Mouse (Mus musculus) kidney, adult 2 months (tissue): ENCODE data around the gene Rtn4rl1. TPM values are rescaled to one million over a fixed set of nuclear protein-coding genes. Genes with fewer than 3 reads are reported as not detected.

Experiments
- DNase-seq: peaks from one replicate; pipeline ENCODE4 v3.0.0; 2021
- H3K27ac ChIP-seq: fragments of 200-500 bp; 2 replicates; pipeline ENCODE4 v1.5.1; 2012; ENCODE audit warnings: low read depth, low read length, control low read depth, inconsistent platforms; ENCODE audit not compliant: insufficient read depth
- H3K27me3 ChIP-seq: fragments of 200-500 bp; replicated peaks from 2 replicates; pipeline ENCODE4 v1.6.1; 2012; ENCODE audit warnings: mild to moderate bottlenecking, moderate library complexity, low read length, inconsistent platforms; ENCODE audit not compliant: control insufficient read depth, insufficient read depth
- H3K36me3 ChIP-seq: fragments of 200-500 bp; 2 replicates; pipeline ENCODE4 v1.6.1; 2012; ENCODE audit warnings: mild to moderate bottlenecking, moderate library complexity, low read length, inconsistent platforms; ENCODE audit not compliant: control insufficient read depth, insufficient read depth
- H3K4me1 ChIP-seq: fragments of 200-500 bp; 2 replicates; pipeline ENCODE4 v1.6.1; 2011; ENCODE audit warnings: low read length; ENCODE audit not compliant: control insufficient read depth, insufficient read depth
- H3K4me3 ChIP-seq: fragments of 200-500 bp; 2 replicates; pipeline ENCODE4 v1.5.1; 2011; ENCODE audit warnings: mild to moderate bottlenecking, low read depth, low read length, control low read depth; ENCODE audit not compliant: insufficient read depth
- CTCF ChIP-seq: fragments of 200-500 bp; conservative IDR thresholded peaks from 2 replicates; pipeline ENCODE4 v1.5.1; 2011; ENCODE audit warnings: low read depth, mild to moderate bottlenecking, control low read depth, low read length, moderate library complexity, mixed read lengths; ENCODE audit not compliant: insufficient read depth, insufficient read length
- POLR2A ChIP-seq: fragments of 200-500 bp; IDR thresholded peaks from one replicate; pipeline ENCODE4 v1.6.1; 2011; ENCODE audit warnings: low read depth, low read length, control low read depth
- WGBS: fragments of 180-500 bp; shearing (Covaris S2); methylation state at CpG from one replicate; pipeline ENCODE4 v1.1.7; 2018; 5-methylcytosine and 5-hydroxymethylcytosine counted together
- polyA plus RNA-seq: library from polyadenylated mRNA; depleted of rRNA; stranded (reverse); fragments of >200 nt; gene quantifications from 2 replicates; pipeline ENCODE4 v1.2.3, GENCODE M21; 2012

Gene Rtn4rl1
- polyA plus RNA-seq, 1 experiment = 11.3 TPM

DNA sequence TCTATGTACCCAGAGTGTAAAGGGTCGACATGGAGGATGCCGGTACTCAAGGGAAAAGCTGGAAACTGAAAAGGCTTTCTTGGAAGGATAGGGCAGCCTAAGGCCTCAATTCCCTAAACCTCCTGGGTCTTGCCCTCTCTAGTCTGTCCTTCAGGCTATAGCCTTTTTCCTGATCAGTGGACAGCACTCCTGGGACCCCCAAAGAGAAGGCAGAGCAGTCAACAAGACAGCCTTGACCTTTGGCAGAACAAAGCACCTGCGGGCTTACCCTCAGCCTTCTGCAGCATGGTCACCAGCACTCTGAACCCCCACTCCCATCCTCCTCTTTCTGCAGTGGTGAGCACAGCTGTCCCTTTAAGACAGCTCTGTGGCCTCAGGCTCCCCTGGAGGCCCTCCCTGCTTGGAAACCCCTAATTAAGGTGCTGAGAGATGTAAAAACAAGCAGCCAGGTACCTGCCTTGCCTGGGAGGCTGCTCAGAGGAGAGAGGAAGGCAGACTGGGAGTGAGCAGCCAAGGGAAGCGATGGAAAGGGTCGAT lies 2.6 kb upstream of the Rtn4rl1 start, which contains the start of gene Dph1:
TSS of gene Dph1 (minus strand) at position 337 of the 537 bp plus-strand sequence.
- peak within 1 kb of the TSS; percentile 96 for H3K4me3 ChIP-seq
- H3K27me3 ChIP-seq = no peaks in the 10 kb centered on the region
- no peak for TF ChIP-seq CTCF
- TF ChIP-seq POLR2A = no peak
- H3K4me1 ChIP-seq = peaks cover 5% of the 10 kb centered on the region; the same call in 1 of the 2 replicates
- no peak for DNase-seq
- no peak within 1 kb of the TSS for H3K27ac ChIP-seq
- WGBS = 55% methylated on average over 5 of the region's 5 CpGs
- H3K36me3 ChIP-seq = no peaks in the 10 kb centered on the region

- no peak overlapping the region for H3K27ac ChIP-seq
- WGBS = 75% methylated on average over 6 of the region's 6 CpGs
- no peak for DNase-seq
- H3K4me3 ChIP-seq = no peak overlapping the region
- no peaks in the 10 kb centered on the region for H3K27me3 ChIP-seq
- TF ChIP-seq POLR2A = no peak
- no peak for TF ChIP-seq CTCF
- H3K36me3 ChIP-seq = no peaks in the 10 kb centered on the region
- H3K4me1 ChIP-seq = peaks cover 5% of the 10 kb centered on the region; the same call in 1 of the 2 replicates
Observed at GRCm38 (mm10) chr11:75191841-75192240, 1.7 kb upstream of the Rtn4rl1 start.

DNA sequence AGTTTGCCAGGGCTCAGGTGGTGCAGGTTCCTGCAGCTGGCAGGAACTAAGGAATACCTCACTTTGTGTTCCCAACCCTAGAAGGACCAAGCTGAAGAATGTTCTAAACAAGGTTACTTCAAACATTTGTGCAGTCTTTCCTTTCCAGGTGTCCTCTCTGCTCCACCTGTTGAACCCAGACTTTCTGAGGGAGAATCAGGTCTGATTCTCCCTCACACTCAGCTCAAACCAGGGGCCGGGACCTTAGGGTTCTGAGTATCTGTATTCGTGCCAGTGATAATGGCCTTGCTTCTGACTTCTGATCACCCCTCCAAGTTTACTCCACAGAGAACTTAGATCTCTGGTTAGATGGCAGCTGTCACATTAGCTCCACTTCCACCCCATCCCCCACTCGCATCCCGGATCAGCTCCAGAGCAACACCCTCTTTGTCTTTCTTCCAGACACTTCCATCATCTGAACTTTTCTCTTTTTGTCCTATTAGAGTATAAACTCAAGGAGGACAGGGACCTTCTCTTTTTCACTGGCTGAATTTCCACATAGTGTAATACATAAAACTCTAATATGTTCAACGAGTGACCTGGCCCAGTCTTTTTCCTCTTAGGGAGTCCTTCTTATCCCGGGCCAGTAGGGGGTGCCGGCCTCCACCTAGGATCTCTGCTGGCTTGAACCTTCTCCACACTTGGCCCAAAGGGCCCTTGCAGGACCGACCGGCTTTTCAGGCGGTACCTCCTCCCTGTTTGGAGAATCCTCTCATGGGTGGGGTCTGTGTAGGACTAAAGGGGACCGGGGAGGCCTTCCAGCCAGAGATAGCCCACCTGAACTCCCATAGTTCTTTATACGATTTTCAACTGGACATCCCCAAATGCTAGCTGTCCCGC lies 1.0 kb upstream of the Rtn4rl1 start:
- 26% methylated on average over 13 of the region's 13 CpGs for WGBS
- H3K36me3 ChIP-seq = no peaks in the 10 kb centered on the region
- no peaks in the 10 kb centered on the region for H3K27me3 ChIP-seq
- TF ChIP-seq CTCF (peak; percentile 84), POLR2A (no peak)
- peak overlapping the region; percentile 54 for H3K4me3 ChIP-seq
- H3K4me1 ChIP-seq = peaks cover 5% of the 10 kb centered on the region; the same call in 1 of the 2 replicates
- DNase-seq = peak; percentile 91
- H3K27ac ChIP-seq = no peak overlapping the region

GRCm38 (mm10) chr11:75194121-75194849 lies 702 bp downstream of the Rtn4rl1 start:
- peak; percentile 59 for DNase-seq
- H3K36me3 ChIP-seq = no peaks in the 10 kb centered on the region
- peak overlapping the region; percentile 54 for H3K4me3 ChIP-seq
- H3K4me1 ChIP-seq = peaks cover 5% of the 10 kb centered on the region; the same call in 1 of the 2 replicates
- WGBS = under 1% methylated on average over 52 of the region's 52 CpGs
- no peaks in the 10 kb centered on the region for H3K27me3 ChIP-seq
- no peak overlapping the region for H3K27ac ChIP-seq
- TF ChIP-seq POLR2A = no peak

DNA sequence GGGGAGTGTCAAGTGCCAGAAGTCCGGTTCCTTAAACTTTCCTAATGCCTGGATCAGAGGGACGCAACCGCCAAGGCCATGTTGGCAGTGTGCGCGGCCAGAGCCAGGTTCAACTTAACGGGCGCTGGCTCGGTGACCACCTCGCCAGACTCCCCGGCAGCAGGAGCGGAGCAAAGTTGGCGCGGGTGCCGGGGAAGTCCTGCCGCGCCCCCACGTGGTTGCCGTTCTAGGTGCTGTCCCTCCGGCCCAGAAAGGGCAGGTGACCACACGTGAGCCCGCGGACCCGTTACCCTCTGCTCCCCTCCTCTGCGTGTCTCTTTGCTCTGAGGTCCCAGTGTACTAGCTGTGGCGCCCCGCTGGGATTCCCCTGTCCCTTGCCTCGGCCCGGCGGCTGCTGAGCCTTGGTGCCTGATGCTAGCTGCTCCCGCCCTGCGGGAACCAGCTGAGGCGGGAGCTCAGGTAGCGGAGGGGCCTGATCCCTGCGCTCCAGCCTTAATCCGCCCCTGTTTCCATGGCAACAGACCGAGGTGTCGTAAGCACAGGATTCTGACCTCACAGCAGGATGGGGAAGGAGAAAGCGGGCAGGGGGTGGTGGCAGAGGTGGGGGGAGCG lies 1.4 kb downstream of the Rtn4rl1 start:
- 2% methylated on average over 39 of the region's 39 CpGs for WGBS

GRCm38 (mm10) chr11:75196131-75196530 lies 2.5 kb downstream of the Rtn4rl1 start:
- 89% methylated on average over 6 of the region's 6 CpGs for WGBS
- Histone ChIP-seq H3K27me3 (no peaks in the 10 kb centered on the region), H3K4me3 (no peak overlapping the region), H3K36me3 (no peaks in the 10 kb centered on the region), H3K27ac (no peak overlapping the region), H3K4me1 (no peaks in the 10 kb centered on the region)
- DNase-seq = no peak
- TF ChIP-seq CTCF = no peak
- TF ChIP-seq POLR2A = no peak

More for the DNA sequence above, 1.4 kb downstream of the Rtn4rl1 start:
- H3K36me3 ChIP-seq = no peaks in the 10 kb centered on the region
- H3K27me3 ChIP-seq = no peaks in the 10 kb centered on the region
- H3K27ac ChIP-seq = no peak overlapping the region
- TF ChIP-seq POLR2A = no peak
- 0 out of 2 replicates have a peak, but pooled peaks have one; percentile 20 for TF ChIP-seq CTCF
- peak; percentile 67 for DNase-seq
- H3K4me1 ChIP-seq = peaks cover 5% of the 10 kb centered on the region; the same call in 1 of the 2 replicates
- H3K4me3 ChIP-seq = peak overlapping the region; percentile 54

- Histone ChIP-seq H3K4me1 (no peaks in the 10 kb centered on the region), H3K27me3 (no peaks in the 10 kb centered on the region), H3K27ac (no peak overlapping the region), H3K36me3 (no peaks in the 10 kb centered on the region), H3K4me3 (no peak overlapping the region)
- TF ChIP-seq CTCF (no peak), POLR2A (no peak)
- WGBS = 66% methylated on average over 7 of the region's 7 CpGs
- DNase-seq = no peak
Observed at GRCm38 (mm10) chr11:75197956-75198355, 4.4 kb downstream of the Rtn4rl1 start.
